Mouse (Mus musculus) T-helper 17 cell (primary cell): ENCODE measurements at regions not wholly inside any gene's neighbourhood (a gene's known extent, or its start where the extent isn't known, plus 50 kb on each side); places are given as distances from the start of the nearest gene placed in this dataset.

Source experiments
- in situ Hi-C, 2 experiments: fragments of 300-600 bp; cut with MboI, MseI; formaldehyde crosslinking; loops; 1 replicate in 1 of 2; 2 replicates in 1 of 2; pipeline ENCODE4 v1.15.1; 2025; ENCODE audit warnings: high pct_unique_total_duplicates in 2 of 2

DNA sequence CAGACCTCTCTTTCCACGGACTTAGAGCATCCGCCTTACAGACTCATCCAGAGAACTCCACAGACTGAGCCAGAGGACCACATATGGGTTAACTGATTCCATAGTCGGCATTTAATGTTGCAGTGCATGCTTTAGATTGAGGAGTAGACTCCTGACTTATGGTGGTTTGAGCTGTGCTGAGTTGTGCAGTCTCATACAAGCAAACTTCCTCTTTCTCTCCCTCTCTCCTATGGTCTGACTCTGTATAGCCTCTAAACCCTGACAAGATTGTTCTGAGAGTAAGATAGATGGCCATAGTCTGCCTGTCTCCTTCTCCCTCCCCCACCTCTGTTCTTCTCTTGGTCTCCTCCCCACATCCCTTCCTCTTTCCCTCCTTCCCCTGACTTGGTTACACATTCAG, 616.0 kb downstream of the Ryr2 start:
- in situ Hi-C loops = no loop called here

DNA sequence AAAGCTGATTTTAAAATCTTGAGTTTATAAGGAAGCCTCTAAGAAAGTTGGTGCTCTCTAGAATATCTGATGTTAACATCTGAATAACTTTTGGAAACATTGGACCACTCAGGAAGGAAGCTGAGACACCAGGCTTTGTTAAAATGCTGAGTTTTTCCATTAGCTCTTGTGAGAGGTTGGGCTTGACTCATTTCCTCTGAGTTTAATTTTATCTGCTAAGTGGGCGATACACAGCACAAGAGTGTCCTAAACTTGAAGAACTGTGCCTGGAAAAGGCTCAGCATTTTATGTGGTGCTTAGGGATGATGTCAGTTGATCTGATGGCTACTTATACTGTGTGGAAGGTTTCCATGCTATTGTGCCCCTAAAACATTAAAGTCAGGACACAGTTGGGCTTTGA, 623.6 kb downstream of the Ryr2 start:
- in situ Hi-C loops = loop anchor here in 1 of 2 experiments (10.0 kb wide), 1 partner anchor 358 kb away; no protein-coding TSS in a partner anchor

DNA sequence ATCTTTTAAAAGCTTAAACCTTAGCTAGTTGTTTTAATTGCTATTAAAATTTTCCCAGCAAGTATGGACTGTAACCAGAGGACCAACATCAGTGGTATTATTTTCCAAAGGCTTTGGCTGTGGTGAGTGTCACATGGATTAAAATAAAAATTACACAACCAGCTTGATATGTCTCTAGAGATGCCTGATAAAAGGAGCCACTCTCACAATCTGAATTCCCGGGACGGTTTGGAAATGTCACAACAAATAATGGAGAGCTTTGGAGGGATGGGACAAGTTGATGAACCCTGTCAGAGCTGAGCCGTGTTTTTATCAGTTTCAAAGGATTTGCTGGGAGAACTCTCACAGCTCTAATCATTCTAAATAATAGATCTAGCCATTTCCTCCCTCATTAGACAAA, 624.0 kb downstream of the Ryr2 start:
- in situ Hi-C loops = loop anchor here in 1 of 2 experiments (10.0 kb wide), 1 partner anchor 358 kb away; no protein-coding TSS in a partner anchor

DNA sequence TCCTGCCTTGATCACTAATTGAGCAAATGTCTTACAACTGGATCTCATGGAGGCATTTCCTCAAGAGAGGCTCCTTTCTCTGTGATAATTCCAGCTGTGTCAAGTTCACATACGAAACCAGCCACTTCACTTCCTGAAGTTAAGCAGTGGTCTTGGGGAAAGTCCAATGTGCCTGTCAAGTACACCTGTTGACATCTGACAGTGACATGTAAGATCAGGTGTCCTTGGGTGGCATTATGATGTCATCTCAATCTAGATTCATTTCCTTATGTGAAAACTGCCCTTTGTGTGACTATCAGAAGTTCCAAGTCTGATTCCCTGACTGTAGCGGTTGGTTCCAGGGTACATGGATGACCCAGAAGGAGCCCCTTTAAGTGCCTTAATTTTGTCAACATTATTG, 646.5 kb downstream of the Ryr2 start:
- in situ Hi-C loops = no loop called here

DNA sequence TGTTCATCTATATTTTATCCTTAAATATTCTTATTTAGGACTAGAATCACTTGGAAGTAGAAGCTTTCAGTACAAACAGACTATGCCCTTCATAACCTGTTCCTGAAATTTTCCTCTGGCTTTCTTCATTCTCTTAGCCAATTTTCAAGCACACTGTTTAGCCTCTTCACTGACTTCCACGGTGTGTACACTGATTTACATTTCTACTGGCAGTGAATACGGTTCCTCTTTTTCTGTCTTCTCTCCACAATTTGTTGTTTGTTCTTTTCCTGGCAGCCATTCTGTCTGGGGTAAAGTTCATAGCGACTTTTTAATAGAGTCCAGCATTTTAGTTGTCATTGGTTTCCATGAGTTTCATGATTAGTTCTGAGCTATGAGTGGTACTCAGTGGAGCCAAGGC, 651.6 kb downstream of the Ryr2 start:
- in situ Hi-C loops = no loop called here

DNA sequence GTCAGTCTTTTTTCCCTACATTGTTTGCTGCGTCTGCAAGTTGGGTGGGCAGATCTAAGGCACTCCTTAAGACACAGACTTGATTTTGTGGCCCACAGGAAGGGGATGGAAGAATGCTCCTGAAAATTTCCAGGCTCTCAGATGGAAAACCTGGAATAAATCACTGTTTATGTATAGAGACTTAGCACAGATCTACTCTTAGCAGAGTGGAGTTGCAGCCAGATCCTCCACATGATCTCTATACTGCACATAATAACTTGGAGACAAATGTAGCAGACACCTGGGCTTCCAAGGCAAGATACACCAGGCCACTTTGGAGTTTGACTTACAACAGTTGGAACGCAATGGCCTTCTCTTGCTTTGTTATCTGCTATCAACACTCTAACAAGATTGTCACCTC, 654.3 kb downstream of the Ryr2 start:
- in situ Hi-C loops = no loop called here

DNA sequence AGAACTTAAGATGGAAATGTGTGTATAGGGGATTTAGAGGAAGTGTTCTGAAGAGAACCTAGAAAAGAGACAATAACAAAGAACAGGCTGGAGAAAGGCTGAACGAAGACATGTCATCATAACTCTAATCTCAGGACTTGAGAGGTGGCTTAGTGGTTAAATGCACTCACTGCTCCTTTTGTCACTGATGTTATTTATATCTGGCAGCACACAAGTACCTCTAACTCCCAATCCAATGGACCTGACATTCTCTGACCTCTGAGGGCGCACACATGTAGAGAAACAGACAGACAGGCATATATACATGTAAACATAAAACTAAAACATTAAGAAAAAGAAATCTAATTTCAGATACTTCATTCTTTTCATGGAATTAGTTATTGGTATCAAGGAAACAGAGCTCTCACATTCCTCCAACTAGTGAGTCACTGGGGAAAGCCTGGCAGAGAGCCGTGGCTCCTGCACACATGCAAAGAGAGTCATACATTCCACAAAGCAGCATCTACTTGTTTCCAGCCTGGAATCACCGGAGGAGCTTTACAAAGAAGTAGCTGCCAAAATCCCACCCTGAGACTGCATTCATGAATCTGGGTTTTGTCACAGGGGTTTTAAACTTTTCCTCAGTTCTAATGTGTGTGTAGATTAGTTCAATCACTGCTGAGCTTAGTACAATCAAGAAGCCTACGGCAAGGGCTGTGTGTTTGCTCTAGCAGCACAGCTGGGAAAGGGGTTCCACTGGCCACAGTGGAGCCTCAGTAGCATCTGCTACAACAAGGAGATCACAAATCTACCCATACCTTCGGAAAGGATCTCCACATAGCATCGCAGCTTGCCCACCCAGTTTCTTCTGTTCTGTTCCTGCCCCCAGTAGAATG, 674.0 kb downstream of the Ryr2 start:
- in situ Hi-C loops = no loop called here

DNA sequence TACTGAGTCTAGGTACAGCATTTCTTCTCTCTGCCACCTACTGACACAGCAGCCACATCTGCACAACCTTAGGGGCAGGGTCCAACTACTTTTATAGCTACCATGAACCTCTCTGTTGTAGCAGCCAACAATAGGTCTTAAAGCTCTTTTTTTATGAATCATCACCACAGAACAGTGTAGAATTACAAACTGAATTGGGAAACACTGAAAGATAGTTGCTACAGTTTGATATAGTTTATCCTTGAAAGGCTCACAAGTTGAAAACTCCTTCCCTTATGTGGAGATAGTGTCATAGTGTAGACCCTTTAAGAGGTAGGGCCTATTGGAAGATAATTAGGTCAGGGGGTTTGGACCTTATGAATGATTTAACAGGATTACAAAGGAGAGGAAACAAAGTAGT, 679.9 kb downstream of the Ryr2 start:
- in situ Hi-C loops = no loop called here

DNA sequence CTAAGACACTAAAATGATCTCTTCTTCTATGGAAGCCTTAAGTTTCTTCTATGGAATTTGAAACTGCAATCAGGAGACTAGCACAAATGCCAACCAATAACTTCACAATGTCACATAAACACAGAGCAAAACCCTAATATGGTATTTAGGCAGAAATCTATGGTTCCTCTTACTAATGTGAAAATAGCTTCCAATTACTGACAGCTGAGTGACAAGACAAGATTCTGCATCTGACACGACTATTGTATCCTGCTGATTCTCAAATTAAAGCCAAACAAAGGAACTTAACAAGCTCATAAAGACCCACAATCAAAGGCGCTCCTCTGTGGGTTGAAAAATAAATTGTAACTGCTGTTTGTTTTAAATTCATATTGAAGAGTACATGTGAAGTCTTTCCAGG, 714.7 kb downstream of the Ryr2 start:
- in situ Hi-C loops = no loop called here

DNA sequence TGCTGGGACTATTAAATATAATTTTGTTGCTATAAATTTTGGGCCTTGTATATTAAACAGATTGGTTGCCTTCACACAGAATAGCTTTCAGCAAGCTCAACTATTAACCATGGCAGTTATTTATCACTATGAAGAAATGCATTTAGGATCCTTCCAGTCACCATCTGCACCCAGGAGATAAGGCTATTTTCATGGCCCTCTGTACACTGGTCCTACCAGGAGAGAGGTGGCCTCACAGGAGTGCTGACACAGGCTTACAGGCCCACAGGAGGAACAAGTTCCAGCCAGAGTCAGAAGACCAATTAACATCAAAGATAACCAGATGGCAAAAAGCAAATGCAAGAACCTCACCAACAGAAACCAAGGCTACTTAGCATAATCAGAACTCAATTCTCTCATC, 731.3 kb downstream of the Ryr2 start:
- in situ Hi-C loops = no loop called here

DNA sequence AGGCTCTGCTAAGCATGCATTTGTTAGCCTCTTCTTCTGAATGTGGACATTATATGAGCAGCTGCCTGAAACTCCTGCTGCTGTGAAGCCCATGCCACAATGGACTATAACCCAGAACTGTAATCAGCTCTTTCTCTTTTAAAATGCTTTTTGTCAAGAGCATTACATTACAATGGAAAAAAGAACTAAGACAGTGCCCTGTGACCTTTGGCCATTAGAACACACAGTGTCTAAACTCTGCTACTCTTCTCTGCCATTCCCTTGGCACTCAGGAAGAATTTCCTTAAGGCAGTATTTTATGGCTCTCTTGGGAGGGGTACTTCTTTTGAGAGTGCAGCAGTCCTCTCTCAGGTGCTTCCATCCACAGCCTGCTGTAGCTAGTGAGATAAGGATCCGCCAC, 737.3 kb downstream of the Ryr2 start:
- in situ Hi-C loops = no loop called here

DNA sequence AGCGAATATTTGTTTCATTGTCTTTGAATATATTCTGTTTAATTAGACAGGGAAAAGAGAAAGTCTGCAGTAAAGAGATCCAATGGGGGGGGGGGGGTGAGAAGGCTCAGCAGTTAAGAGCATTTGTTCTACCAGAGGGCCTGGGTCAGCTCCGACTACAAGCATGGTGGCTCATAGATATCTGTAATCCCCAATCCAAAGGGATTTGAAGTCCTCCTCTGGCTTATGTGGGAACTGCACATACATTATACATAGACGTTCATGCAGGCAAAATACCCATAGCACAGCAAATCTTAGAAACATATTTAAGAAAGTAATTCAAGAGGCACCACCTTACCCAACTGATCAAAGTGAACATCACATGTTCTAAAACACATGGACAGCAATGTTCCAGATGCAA, 743.9 kb downstream of the Ryr2 start:
- in situ Hi-C loops = no loop called here

DNA sequence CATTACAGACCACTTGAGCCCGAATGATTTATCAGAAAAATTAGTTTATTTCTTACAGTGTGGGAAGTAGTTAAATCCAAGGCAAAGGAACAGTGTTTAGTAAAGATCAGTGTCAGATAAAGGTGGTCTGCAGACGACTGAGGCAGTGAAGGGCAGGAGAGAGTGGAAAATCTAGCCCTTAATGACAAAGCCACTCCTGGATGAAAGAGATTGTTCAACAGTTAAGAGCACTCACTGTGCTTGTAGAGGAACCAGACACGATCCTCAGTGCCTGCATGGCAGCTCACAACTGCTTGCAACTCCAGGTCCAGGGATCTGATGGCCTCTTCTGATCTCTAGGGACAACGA, 758.3 kb downstream of the Ryr2 start:
- in situ Hi-C loops = no loop called here

DNA sequence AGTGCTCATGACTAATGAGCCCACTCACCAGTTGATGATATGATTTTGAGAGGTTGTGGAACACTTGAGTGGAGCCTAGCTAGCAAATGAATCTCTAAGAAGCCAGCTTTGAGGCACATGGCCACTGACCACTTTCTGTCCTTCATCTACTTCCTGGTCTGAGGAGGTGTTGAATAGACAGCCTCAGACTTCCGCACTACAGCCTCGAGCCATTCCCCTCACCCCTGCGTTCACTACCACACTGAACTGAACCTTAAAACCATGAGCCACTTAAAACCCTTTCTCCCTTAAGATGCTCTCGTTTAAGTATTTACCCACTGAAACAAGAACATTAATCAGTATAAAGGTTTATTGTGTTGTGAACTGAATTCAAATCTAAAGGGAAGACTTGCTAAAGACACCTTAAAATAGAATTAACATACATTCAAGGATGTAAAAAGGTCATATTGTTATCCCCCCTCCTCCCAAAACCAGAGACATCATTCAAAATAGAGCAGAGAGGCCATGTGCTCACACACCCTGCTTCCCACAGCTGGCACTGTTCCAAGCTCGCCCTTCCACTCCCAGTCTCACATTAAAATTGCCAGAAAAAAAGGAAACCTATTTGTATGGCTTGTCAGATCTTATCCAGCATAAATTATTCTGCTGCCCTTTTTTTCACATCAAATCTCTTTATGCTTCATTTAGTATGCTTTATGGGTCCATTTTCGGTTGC, 758.8 kb downstream of the Ryr2 start:
- in situ Hi-C loops = no loop called here

DNA sequence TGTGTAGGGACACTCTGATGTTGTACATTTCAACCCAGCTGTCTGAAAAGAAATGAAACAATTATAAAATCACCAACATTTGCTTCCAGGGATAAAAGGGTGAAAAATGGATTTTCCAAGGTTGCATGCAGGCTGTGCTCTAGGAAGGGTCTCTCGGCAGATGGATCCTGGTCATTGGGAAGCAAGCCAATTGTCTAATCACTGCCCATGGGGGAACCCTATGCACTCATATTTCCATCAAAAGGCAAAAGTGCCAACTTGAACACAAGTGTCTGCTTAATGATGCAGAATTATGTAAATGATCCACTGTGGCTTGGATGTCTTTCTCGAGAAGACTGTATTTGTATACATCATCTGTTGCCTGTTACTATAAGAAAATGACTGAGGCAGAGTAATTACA, 762.2 kb downstream of the Ryr2 start:
- in situ Hi-C loops = no loop called here

DNA sequence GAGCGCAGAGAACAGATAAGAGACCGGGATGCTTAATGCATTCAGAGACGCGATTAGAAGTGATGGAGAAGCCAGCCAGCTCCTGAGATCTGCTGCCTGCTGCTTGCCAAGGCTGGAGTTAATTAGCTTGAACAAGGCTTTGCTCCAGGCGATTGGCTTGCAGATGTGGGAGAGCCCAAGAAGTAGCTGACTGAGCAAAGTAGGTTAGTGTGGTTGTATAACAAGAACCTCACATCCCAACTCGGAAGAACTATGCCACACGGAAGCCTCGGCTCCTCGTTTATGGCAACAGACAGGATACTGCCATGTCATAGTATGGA, 768.5 kb downstream of the Ryr2 start:
- in situ Hi-C loops = no loop called here

DNA sequence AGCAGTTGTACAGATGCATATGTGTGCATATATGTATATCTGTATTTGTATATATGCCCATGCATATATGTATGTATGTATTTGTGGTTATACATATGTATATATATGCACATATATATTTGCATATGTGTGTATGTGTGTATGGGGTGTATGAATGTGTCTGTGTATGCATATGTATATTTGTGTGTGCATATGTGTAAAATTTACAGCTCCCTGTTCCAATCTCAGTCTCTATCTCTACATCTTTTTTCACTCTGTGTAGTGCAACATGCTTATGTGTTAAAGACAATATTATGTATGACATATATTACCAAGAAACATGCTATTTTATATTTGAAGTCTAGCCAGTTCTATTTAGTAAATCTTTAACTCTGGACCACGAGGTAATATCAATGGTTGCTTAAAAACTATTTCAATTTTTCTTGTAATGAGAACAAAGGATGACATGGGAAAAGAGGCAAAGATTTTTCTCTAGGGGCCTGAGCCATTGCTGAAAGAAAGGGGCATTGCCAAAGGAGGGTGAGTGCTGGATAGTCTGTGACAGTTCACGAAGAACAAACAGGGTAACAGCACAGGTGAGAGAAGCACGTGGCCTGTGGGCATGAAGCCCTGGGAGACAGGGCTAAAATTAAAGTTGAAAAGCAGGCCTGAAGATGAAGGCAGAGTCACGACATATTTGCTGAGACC, 769.0 kb downstream of the Ryr2 start:
- in situ Hi-C loops = no loop called here

DNA sequence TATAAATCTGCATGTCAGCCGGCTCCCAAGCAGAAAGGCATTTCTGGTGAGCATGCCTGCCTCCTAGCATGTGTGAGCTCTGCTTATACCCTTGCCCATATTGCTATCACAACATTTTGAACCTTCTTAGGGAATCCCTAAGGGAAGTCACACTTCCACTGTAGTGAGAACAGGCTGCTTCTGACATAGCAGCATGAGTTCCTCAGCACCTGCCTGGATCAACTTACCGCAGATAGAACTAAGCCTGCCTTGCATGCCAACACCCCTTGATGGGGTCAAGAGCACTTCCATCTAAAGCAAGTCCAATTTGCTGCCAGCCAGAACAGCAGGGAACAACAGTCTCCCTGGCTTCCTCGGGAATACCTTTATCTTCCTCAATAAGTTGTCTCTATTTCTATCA, 769.8 kb downstream of the Ryr2 start:
- in situ Hi-C loops = no loop called here

DNA sequence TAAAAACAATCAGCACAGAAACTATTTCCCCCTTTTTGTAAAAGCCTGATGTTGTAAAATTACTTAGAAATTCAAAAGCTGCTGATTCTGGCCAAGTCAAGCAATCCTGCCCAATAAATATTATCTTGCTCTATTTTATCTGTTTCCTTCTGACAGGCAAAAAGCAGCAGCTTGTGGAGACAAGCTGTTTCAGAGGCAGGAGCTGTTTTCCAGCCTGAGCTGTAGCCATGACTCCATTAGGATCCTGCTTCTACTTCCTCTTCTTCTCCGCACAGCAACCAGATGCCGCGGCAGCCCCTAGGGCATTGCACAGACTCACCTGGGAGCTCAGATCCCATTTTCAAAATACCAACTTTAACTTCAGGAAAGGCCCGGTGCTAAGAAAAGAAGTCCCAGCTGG, 774.8 kb downstream of the Ryr2 start:
- in situ Hi-C loops = no loop called here

DNA sequence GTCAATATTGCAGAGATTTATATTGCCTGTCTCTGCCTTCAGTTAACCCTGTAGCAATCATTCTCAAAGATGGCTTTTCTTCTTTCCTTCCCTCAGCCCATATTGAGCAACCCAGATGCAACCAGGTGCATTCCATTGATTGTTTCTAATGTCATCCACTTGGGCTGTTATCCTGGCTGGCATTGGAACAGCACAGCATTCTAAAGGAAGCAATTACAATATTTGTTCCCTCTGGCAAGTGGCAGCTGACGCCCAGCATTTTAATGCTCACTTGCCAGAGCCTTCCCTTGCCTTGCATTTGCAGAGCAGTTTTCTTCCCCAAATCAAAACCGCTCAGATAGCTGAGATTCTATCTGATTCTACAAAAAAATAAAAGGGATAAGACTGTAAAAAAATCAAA, 798.0 kb downstream of the Ryr2 start:
- in situ Hi-C loops = no loop called here

DNA sequence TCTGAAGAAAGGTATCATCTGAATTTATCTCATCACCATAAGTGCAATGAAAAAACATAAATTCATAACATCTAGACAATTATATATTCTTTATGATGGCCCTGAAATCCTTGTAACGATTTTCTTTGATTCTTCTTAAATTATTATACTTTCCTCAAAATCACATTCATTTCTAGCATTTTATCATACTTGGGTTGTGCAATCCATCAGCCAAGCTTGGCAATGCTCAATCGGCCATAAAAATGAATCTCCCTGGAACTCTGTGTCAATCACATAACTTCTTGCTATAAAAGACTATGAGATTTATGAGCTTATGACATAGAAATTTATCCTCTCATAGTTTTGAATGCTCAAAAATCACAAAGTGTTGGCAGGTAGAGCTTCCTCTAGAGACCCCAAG, 811.3 kb downstream of the Ryr2 start:
- in situ Hi-C loops = no loop called here

DNA sequence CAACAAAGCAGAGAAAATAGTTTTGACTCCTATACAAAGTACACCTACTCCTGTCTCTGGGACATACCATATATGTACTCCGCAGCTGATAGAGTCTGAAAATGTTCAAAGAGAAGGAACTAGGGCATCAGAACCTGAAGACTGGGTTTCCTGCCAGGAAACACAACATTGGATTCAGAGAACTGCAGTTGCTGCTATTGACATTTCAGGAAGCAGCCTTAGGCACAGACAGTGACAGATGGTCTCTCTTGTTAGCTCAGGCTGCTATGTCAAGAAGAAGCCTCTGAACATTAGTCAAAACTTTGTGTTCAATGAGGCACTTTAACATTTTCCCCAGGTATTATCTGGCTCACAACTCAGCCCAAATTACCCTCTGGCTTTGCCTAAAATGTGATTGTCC, 812.1 kb downstream of the Ryr2 start:
- in situ Hi-C loops = no loop called here

DNA sequence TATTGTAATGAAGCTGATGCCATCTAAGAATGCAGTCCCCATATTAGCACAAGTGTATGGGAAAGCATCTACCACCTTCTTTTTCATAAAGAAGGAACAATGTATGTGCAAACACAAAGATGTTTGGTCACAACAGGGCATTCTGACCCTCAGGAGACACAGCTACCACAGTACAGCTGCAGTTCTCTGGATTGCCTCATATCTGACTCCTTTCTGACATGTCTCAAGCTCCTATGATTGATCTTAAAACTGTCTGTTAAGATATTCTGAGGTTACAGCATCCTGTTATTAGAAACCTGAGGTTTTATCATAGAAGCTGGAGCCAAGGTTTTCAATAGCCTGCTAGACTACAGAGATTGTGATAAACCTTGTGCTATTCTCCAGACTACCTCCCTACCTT, 813.0 kb downstream of the Ryr2 start:
- in situ Hi-C loops = no loop called here
